Mouse (Mus musculus) testis, adult 2 months (tissue): ENCODE measurements at regions not wholly inside any gene's neighbourhood (a gene's known extent, or its start where the extent isn't known, plus 50 kb on each side); places are given as distances from the start of the nearest gene placed in this dataset.

Experiments
- H3K27ac ChIP-seq: fragments of 200-500 bp; 2 replicates; pipeline ENCODE4 v1.5.1; 2012; ENCODE audit warnings: low read depth, low read length; ENCODE audit not compliant: control insufficient read depth, insufficient read depth
- H3K27me3 ChIP-seq: fragments of 200-500 bp; 2 replicates; pipeline ENCODE4 v1.6.1; 2012; ENCODE audit warnings: mild to moderate bottlenecking, low read length, moderate library complexity; ENCODE audit not compliant: control insufficient read depth, insufficient read depth
- H3K36me3 ChIP-seq: fragments of 200-500 bp; 2 replicates; pipeline ENCODE4 v1.6.1; 2012; ENCODE audit warnings: mild to moderate bottlenecking, low read length; ENCODE audit not compliant: control insufficient read depth, insufficient read depth
- H3K4me1 ChIP-seq: fragments of 200-500 bp; 2 replicates; pipeline ENCODE4 v1.6.1; 2012; ENCODE audit warnings: low read length; ENCODE audit not compliant: control insufficient read depth, insufficient read depth
- H3K4me3 ChIP-seq: fragments of 200-500 bp; 2 replicates; pipeline ENCODE4 v1.5.1; 2012; ENCODE audit warnings: low read depth, mild to moderate bottlenecking, low read length, moderate library complexity, mixed read lengths; ENCODE audit not compliant: control insufficient read depth
- CTCF ChIP-seq: fragments of 200-500 bp; IDR thresholded peaks from 2 replicates; pipeline ENCODE4 v1.5.1; 2012; ENCODE audit warnings: low read depth, mild to moderate bottlenecking, inconsistent platforms, low read length, moderate library complexity; ENCODE audit not compliant: control insufficient read depth, insufficient read depth, insufficient replicate concordance
- POLR2A ChIP-seq: fragments of 200-500 bp; IDR thresholded peaks from 2 replicates; pipeline ENCODE4 v1.6.1; 2012; ENCODE audit warnings: low read depth, mild to moderate bottlenecking, inconsistent platforms, low read length, moderate library complexity; ENCODE audit not compliant: control insufficient read depth

DNA sequence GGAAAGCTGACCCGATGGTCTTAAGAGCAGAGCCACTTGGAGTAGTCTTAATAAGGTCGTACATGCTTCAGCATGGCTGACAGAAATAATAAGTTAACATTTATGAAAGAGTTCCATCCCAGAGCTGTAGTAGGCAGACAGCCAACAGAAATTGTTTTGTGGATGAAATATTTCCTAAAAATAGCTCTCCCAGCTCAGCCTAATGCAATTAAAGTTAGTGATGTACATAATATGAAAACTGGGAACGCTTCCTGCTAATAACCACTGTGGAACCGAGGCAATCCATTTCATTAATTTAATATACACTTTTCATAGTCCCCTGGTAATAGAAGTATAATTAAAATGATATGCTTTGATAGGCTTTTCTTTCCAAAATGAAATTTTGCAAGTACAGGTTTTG, 219.0 kb downstream of the Cmpk2 start:
- H3K27ac ChIP-seq = no peak overlapping the region
- no peaks in the 10 kb centered on the region for H3K36me3 ChIP-seq
- no peaks in the 10 kb centered on the region for H3K27me3 ChIP-seq
- no peak overlapping the region for H3K4me3 ChIP-seq
- no peaks in the 10 kb centered on the region for H3K4me1 ChIP-seq
- no peak for TF ChIP-seq POLR2A
- TF ChIP-seq CTCF = no peak

GRCm38 (mm10) chr12:26680568-26680947, 211.6 kb downstream of the Cmpk2 start:
- H3K27me3 ChIP-seq = no peaks in the 10 kb centered on the region
- no peaks in the 10 kb centered on the region for H3K36me3 ChIP-seq
- no peak overlapping the region for H3K4me3 ChIP-seq
- H3K4me1 ChIP-seq = no peaks in the 10 kb centered on the region
- TF ChIP-seq CTCF (no peak), POLR2A (no peak)
- no peak overlapping the region for H3K27ac ChIP-seq

GRCm38 (mm10) chr12:26679887-26680567, 211.0 kb downstream of the Cmpk2 start:
- Histone ChIP-seq H3K27me3 (no peaks in the 10 kb centered on the region), H3K36me3 (no peaks in the 10 kb centered on the region), H3K4me3 (no peak overlapping the region), H3K4me1 (no peaks in the 10 kb centered on the region), H3K27ac (no peak overlapping the region)
- TF ChIP-seq CTCF = no peak
- TF ChIP-seq POLR2A = no peak

DNA sequence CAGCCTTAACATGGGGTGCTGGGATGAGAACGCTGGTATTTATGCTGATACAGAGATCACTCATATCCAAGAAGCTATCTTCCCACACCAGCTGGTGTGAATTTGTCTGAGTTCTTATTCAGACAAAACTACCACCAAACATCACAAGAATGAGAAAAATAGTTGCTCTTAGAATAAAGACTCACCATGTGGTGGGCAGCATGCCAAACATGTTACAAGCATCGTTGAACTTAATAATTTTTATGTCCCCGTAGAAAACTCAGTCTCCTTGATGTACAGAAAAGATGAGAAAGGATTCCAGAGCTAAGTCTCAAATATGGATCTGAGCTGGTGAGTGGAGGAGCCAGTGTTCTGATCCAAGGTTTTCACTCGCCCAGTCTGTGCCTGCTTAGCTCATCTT, 196.5 kb downstream of the Cmpk2 start:
- no peaks in the 10 kb centered on the region for H3K36me3 ChIP-seq
- H3K4me1 ChIP-seq = no peaks in the 10 kb centered on the region
- H3K4me3 ChIP-seq = no peak overlapping the region
- H3K27me3 ChIP-seq = no peaks in the 10 kb centered on the region
- H3K27ac ChIP-seq = no peak overlapping the region
- TF ChIP-seq CTCF = no peak
- no peak for TF ChIP-seq POLR2A

GRCm38 (mm10) chr12:26654251-26654650, 185.2 kb downstream of the Cmpk2 start:
- Histone ChIP-seq H3K36me3 (no peaks in the 10 kb centered on the region), H3K4me1 (no peaks in the 10 kb centered on the region), H3K4me3 (no peak overlapping the region), H3K27me3 (no peaks in the 10 kb centered on the region), H3K27ac (no peak overlapping the region)
- no peak for TF ChIP-seq POLR2A
- no peak for TF ChIP-seq CTCF

DNA sequence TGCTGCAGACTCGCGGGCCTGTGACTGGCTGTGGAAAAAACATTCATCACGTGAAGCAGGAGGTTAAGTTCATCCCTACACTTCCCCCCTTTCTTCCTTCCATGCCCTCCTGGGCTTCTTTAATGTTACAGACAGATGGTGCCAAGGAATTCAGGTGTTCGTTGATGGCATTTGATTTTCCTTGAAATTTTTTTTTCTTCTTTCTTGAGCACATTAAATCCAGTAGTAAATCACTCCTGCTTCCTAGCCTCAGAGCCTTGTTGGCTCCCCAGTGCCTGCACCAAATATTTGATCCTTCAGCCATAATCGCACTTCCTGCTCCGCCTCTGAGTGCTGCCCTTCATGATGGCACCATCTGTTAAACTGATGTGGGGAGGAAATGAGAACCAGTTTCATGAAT, 184.8 kb downstream of the Cmpk2 start:
- no peaks in the 10 kb centered on the region for H3K36me3 ChIP-seq
- H3K4me1 ChIP-seq = no peaks in the 10 kb centered on the region
- TF ChIP-seq CTCF = no peak
- no peak for TF ChIP-seq POLR2A
- H3K4me3 ChIP-seq = no peak overlapping the region
- H3K27ac ChIP-seq = no peak overlapping the region
- no peaks in the 10 kb centered on the region for H3K27me3 ChIP-seq

GRCm38 (mm10) chr12:26646141-26646540, 177.1 kb downstream of the Cmpk2 start:
- Histone ChIP-seq H3K27ac (no peak overlapping the region), H3K4me3 (no peak overlapping the region), H3K36me3 (no peaks in the 10 kb centered on the region), H3K27me3 (no peaks in the 10 kb centered on the region), H3K4me1 (no peaks in the 10 kb centered on the region)
- no peak for TF ChIP-seq CTCF
- no peak for TF ChIP-seq POLR2A

GRCm38 (mm10) chr12:26635665-26636241, 166.7 kb downstream of the Cmpk2 start:
- H3K4me1 ChIP-seq = no peaks in the 10 kb centered on the region
- no peak for TF ChIP-seq POLR2A
- no peak for TF ChIP-seq CTCF
- no peak overlapping the region for H3K27ac ChIP-seq
- no peaks in the 10 kb centered on the region for H3K27me3 ChIP-seq
- no peaks in the 10 kb centered on the region for H3K36me3 ChIP-seq
- H3K4me3 ChIP-seq = no peak overlapping the region
